21 mouse cellular contexts compared by ENCODE assay signal in the genomic region with DNA sequence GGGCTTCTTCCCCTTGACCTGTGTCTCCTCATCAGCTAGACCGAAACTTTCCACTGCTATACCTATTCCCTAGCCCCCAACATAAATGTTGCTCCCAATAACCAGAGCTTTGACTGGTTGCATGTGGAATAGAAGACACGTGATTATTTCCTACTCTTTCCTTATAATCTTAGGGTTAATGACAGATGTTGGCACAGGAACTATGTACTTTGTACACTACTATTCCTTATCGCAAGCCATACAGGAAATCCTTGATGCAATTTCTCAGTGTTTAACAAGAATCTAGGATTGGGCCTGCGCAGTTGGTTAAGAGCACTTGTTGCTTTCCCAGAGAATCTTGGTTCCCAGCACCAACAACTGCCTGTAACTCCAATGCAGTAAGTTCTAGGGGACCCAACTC.
"Had no signal": no experiment of that assay in that cellular context is flagged by ENCODE, and none has a peak within 500 bp of the region (broad histone marks: within the 10 kb centered on the region; RNA-seq: fewer than 3 reads in every experiment).

No protein-coding gene starts in this region.

- H3K4me1 ChIP-seq: limb, embryonic 10.5 days; limb, embryonic 13.5 days; midbrain, embryonic 15.5 days; neural tube, embryonic 12.5 days; neural tube, embryonic 15.5 days had no signal

- H3K36me3 ChIP-seq: midbrain, embryonic 15.5 days; neural tube, embryonic 15.5 days had no signal

- DNase-seq: kidney, adult 18-20 months; kidney, adult 9 months; kidney, postnatal 14 days; kidney, postnatal 4 days; layer of hippocampus, adult 9-11 months; liver; liver, postnatal 0 days; lung, embryonic 14.5 days; right cerebral cortex, adult 18-20 months; thymus, adult 18-20 months; thymus, postnatal 36 days had no signal

- H3K9me3 ChIP-seq: limb, embryonic 10.5 days; limb, embryonic 13.5 days; midbrain, embryonic 12.5 days; midbrain, embryonic 15.5 days; neural tube, embryonic 12.5 days; neural tube, embryonic 15.5 days had no signal

- H3K27ac ChIP-seq: layer of hippocampus, adult 2 months; limb, embryonic 10.5 days; limb, embryonic 13.5 days; liver, embryonic 14.5 days; macrophage; midbrain, embryonic 12.5 days; midbrain, embryonic 15.5 days; neural tube, embryonic 12.5 days; neural tube, embryonic 15.5 days had no signal

- H3K4me3 ChIP-seq: layer of hippocampus, adult 2 months; limb, embryonic 10.5 days; limb, embryonic 13.5 days; midbrain, embryonic 12.5 days; midbrain, embryonic 15.5 days; neural tube, embryonic 12.5 days; neural tube, embryonic 15.5 days had no signal

- H3K4me2 ChIP-seq: limb, embryonic 13.5 days; lung, embryonic 14.5 days; midbrain, embryonic 12.5 days; midbrain, embryonic 15.5 days; neural tube, embryonic 12.5 days; neural tube, embryonic 15.5 days had no signal

- ATAC-seq: liver, postnatal 0 days; lung, postnatal 0 days; midbrain, embryonic 15.5 days had no signal

- H3K9ac ChIP-seq: limb, embryonic 13.5 days; liver, embryonic 14.5 days; liver, postnatal 0 days; lung, embryonic 14.5 days; midbrain, embryonic 12.5 days; midbrain, embryonic 15.5 days; neural tube, embryonic 12.5 days; neural tube, embryonic 15.5 days had no signal

- H3K27me3 ChIP-seq: limb, embryonic 13.5 days; midbrain, embryonic 12.5 days; midbrain, embryonic 15.5 days; neural tube, embryonic 12.5 days; neural tube, embryonic 15.5 days had no signal
